Mouse (Mus musculus) cerebellum, adult 11-12 months (tissue): ENCODE results near the gene Aqp3.

Experiments used
- DNase-seq: peaks from one replicate; pipeline ENCODE4 v3.0.0; 2022

Aqp3 gene

DNA sequence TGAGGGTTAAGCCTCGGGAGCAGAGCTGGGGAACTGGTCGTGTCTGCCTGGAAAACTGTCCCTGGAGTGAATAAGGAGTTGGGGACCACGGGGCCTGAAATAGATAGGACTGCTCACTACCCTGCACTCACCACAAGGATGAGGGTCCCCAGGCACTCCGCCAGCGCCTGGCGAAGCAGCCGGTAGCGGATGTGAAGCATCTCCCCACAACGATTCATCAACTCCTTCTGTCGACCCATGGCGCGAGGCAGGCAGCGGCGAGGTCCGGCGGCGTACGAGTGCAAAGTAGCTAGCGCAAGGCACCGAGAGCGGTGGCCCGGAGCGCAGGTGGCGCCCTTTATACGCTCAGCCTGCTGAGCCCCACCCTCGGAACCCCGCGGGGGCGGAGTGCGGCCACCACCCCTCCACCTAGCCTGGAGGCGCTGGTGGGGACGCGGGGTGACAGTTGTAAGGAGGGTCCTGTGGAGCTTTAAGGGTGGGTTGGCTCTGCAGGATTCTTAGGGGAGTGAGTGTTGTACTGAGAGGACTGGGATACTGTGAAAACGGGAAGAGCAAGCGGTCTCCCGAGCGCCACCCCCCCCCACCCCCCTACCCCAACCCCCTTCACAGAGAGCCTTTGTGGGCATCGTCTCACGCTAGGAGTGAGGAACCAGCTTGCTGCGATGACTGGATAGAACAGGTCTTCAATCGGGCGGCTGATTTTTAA, at the start of gene Aqp3:
TSS of gene Aqp3 (minus strand) at position 313 of the 706 bp plus-strand sequence.
- DNase-seq, result no peak

- no peak for DNase-seq
Observed at GRCm38 (mm10) chr4:41142601-41143000, 44.6 kb upstream of the Aqp3 start.

- DNase-seq, result no peak
Observed at GRCm38 (mm10) chr4:41140174-41140875, 42.3 kb upstream of the Aqp3 start.

DNA sequence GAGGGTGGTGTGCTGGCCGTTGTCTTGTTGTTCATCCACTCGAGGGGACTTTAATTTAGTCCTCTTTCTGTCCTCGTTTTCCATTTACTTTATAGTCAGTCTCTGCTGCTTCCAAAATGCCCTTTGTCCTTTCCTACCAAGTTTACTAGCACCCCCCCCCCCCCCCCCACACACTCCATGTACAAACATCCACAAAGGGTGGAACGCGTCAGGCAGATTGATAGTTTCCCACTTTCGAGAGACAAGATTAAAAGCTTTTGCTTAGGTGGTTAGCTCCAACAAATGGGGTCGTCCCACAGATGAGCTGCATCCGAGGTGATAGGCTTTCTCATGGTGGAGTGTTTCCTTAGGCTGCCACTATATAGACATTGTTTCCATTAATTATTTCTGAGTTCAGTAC, 38.8 kb upstream of the Aqp3 start:
- no peak for DNase-seq

GRCm38 (mm10) chr4:41136454-41136805, 38.4 kb upstream of the Aqp3 start:
- peak; percentile 59 for DNase-seq

DNA sequence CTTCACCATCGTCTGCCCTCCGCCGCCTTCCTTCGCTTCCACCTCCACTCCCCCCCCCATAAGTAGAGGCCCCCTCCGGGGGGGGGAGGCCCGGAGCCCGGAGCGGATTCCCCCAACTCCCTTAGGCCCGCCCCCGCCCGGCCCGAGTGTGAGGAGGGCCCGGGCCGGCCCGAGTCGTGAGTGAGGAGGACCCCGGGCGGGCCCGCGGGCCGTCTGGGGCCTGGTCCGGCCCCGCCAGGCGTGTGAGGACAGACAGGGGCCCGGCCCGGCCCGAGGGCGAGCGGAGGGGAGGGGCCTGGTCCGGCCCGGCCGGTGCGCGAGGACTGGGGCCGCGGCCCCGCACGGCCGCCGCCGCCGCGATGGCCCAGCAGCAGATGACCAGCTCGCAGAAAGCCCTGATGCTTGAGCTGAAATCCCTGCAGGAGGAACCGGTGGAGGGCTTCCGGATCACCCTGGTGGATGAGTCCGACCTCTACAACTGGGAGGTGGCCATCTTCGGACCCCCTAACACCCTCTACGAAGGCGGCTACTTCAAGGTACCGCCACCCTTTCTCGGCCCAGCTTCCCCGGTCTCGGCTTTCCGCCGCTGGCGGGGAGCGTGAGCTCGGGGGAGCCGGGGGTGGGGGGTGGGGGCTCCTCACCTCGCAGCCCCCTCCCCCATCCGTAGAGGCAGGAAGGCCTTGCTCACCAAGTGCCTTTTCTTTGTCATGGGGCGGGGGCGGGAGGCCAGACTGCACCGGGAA, 37.9 kb upstream of the Aqp3 start, which contains the start of gene Ube2r2:
TSS of gene Ube2r2 (plus strand) at position 33 of the 743 bp plus-strand sequence.
- DNase-seq, result no peak

DNA sequence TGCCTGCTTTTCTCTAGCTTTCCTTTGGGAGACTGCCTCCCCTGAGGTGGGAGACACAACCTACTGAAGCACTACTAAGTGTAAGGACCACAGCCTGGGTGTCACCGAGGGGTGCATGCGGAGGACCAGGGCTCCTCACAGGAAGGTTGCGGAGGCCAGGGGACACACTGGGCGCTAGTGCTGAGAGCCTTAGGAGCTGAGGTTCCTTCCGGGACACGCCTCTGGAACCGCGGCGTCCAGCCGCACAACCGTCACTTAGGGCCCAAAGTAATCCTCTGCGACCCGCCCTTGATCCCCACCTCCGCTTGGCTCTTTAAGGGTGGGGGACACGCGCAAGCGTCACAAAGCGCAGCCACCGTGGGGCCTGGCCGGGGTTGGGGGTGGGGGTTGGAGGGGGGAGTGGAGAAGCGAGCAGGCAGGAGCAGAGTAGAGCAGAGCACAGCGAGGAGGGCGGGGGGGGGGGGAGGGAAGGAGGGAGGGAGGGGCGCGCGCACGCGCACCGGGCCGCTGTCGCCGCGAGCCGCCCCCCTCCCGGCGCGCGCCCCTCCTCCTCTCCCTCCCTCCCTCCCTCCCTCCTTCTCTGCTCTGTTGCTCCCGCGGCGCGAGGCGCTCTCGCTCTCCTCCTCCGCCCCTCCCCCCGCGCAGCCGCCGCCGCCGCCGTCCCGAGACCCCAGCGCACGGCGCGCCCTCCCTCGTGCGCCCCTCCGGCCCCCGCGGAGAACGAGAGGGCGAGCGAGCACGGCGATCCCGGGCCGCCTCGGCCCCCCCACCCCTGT, 37.1 kb upstream of the Aqp3 start:
- DNase-seq, result peak; percentile 78

DNA sequence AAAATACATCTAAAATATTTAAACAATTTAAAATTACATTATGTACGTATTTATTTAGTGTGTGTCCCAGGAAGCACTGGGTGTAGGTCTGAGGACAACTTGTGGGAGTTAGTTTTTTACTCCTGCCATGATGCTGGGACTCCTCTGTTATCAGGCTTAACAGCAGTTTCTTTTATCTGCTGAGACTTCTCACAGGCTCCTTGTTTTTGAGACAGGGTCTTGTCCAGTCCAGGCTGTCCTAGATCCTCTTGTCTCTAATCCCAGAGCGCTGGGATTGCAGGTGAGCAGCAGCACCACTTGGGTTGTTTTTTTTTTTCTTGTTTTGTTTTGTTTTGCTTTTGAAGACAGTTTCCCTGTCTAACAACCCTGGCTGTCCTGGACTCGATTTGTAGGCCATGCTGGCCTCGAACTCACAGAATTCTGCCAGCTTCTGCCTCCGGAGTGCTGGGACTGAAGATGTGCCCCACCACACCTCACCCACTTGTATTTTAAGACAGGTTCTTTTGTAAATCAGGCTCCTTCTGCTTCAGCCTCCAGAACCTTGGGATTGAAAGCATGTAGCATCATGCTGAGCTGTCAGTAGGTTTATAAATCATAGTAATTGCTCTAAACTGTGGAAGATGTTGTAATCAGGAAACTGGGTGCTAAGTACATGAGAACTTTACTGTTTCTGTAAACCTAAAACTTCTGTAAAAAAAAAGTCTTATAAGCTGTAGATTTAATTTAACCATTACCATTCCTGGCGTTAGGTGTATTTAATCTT, 35.7 kb upstream of the Aqp3 start:
- no peak for DNase-seq

GRCm38 (mm10) chr4:41132471-41132870, 34.5 kb upstream of the Aqp3 start:
- no peak for DNase-seq

- no peak for DNase-seq
Observed at GRCm38 (mm10) chr4:41129836-41130235, 31.9 kb upstream of the Aqp3 start.

GRCm38 (mm10) chr4:41129406-41129805, 31.4 kb upstream of the Aqp3 start:
- DNase-seq, result peak; percentile 63

GRCm38 (mm10) chr4:41124180-41124951, 26.4 kb upstream of the Aqp3 start, which contains the start of gene Nol6:
Gene Nol6, minus strand, starts transcription at chr4:41124455.
- peak; percentile 99 for DNase-seq

DNA sequence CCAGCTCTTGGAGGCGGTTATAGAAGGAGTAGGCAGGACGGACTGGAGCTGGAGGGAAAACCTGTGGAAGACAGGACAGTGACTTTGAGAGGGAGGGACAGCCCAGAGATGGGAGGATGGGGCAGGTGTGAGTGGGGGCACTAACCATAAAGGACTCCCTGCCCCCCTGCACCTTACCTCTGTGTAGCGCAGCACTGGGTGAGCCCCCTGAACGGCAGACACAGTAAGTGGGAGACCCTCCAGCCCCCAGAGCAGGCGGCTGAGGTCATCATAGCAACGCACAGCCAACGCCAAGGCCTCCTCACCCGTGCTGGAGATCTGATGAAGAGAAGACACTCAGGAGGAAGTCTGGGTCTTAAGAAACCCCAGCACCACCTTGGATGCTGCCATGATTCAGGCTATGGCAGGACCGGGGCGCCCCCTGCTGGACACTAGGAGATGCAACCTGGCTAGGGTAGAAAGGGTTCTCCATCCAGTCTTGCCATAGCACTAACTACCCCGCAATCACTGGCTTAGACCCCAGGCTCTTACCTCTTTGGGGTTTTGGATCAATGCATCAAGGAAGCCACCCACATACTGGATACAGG, 20.8 kb upstream of the Aqp3 start:
- no peak for DNase-seq

GRCm38 (mm10) chr4:41116817-41117216, 18.8 kb upstream of the Aqp3 start:
- DNase-seq, result no peak

GRCm38 (mm10) chr4:41115793-41116192, 17.8 kb upstream of the Aqp3 start:
- no peak for DNase-seq

- no peak for DNase-seq
Observed at GRCm38 (mm10) chr4:41115074-41115473, 17.1 kb upstream of the Aqp3 start.

DNA sequence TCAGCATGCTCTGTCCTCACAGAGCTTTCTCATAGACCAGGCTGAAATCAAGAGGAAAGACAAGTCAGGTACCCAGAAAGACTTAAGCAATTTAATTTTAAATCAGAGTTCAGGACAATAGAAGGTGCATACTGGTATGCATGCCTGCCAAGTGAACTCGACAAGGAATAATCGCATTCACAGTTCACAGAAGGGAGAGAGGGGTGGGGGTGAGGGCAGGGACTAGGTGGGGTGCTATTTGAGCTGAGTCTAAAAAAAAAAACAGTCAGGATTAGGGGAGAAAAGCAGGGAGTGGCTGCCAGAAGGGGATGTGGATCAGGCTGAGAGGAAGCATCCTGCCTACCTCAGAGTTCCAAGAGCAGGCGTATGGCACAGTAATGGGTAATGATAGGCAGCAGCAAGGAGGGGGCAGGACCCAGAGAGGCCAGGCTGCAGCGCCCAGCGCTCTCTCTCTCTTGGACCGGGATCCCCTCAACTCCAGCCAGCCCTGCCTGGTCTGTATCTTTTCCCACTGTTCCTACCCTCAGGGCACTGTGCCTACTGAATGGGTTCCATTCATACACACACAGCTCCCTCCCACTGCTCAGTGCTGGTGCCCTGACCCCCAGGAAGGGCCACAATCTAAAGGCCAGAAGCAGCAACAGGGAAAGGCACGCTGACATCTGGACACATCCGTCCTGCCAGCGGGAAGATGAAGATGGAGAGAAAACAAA, 16.5 kb upstream of the Aqp3 start:
- DNase-seq, result no peak

- no peak for DNase-seq
Observed at GRCm38 (mm10) chr4:41108717-41109425, 10.9 kb upstream of the Aqp3 start.

DNA sequence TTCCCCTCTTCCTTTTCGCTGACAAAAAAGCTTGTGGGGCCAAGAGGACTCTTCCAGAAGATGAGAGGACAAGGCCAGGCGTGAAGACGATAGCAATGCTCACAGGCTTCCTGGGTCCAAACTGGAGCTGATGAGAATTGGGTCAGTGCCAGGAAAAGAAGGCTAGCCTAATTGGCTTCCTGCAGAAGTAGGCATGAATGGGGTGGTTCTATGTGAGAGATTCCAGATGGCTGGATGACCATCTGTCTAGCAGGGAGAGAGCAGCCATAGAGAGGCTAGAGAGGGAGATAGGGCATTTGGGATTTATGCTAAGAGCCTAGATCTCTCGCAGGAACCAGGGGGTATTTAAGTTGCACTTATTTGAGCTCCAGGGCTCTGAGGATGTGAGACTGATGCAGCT, 9.5 kb upstream of the Aqp3 start:
- DNase-seq, result peak; percentile 48

DNA sequence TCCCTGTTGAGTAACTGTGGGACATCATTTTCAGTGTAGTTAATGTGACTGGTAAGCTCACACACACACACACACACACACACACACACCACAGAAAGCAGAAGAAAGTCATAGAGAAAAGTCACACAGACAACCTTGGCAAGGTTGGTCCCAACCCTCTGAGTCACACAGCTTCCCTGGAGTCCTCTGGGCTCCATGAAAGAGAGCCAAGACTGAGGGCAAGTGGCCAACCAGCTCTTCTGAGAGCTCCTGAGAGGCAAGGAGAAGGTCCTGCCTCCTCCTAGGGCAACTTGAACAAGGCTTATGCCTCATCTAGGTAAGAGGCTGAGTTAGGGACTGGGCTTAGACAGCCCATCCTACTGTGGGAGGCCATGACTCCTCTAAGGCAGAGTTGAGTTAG, 4.9 kb upstream of the Aqp3 start:
- DNase-seq, result no peak
